Comparison of ENCODE assay signal across 8 mouse cellular contexts in the genomic region with DNA sequence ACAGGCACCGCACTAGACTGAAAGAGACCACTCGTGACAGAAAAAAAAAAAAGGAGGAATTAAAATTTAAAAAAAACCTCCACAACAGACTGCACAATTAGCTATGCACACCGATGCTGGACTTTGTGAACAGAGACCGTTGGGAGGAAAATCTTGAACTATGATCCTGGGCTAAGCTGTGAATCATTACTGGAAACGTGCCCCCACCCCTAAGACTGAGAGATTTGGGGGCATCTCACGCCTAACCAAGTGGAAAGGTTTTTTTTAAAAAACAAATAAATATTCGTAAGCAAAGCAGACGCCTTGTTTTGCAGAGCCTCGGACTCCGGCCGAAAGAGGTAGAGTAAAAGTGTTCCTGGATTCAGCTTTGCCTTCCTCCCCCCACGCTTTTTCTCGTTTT. TPM values are rescaled to one million over a fixed set of nuclear protein-coding genes. Genes with fewer than 3 reads are reported as not detected.
DNase-seq lines count a peak whose midpoint lies in the region; ATAC-seq and TF ChIP-seq lines count a peak whose summit lies in the region.

No protein-coding gene starts in this region.

- H3K4me2 ChIP-seq in heart, embryonic 12.5 days: peak overlapping the region; percentile 92
- peak overlapping the region; percentile 74 for H3K4me2 ChIP-seq in forebrain, postnatal 0 days (ENCODE audit: low read depth)
- H3K4me2 ChIP-seq in liver, embryonic 14.5 days (ENCODE audit: low read depth): peak overlapping the region; percentile 63

- H3K27ac ChIP-seq in heart, embryonic 12.5 days (ENCODE audit: poor library complexity, severe bottlenecking): no peak overlapping the region
- H3K27ac ChIP-seq in forebrain, postnatal 0 days (ENCODE audit: low read depth, low read length): peak overlapping the region; percentile 84
- H3K27ac ChIP-seq in liver, embryonic 14.5 days: no peak overlapping the region

- WGBS in heart, embryonic 12.5 days: 3% methylated on average over 13 of the region's 13 CpGs
- under 1% methylated on average over 13 of the region's 13 CpGs for WGBS in forebrain, postnatal 0 days
- WGBS in liver, embryonic 14.5 days (ENCODE audit: insufficient replicate concordance): 3% methylated on average over 13 of the region's 13 CpGs

- no peak for TF ChIP-seq CTCF in E14TG2a.4 (conservative IDR thresholded peaks at IDR 0.05; ENCODE audit: low read length)
- no peak for TF ChIP-seq CTCF in forebrain, postnatal 0 days (IDR thresholded peaks at IDR 0.05; ENCODE audit: low read depth)
- no peak for TF ChIP-seq CTCF in liver, embryonic 14.5 days (IDR thresholded peaks at IDR 0.05; ENCODE audit: low read depth)

- H3K4me3 ChIP-seq in heart, embryonic 12.5 days: peak overlapping the region; percentile 76
- H3K4me3 ChIP-seq in E14TG2a.4 (replicated peaks; ENCODE audit: low read length): peak overlapping the region; percentile 79
- H3K4me3 ChIP-seq in forebrain, postnatal 0 days (ENCODE audit: low read depth, low read length): peak overlapping the region; percentile 57
- H3K4me3 ChIP-seq in liver, embryonic 14.5 days (ENCODE audit: insufficient read depth in 1 of 2, low read depth in 2 of 2, low read length in 2 of 2): peak overlapping the region; percentile 36 to 39; a peak in 3 of 4 replicates

- H3K27me3 ChIP-seq in heart, embryonic 12.5 days (replicated peaks): peaks cover 20% of the 10 kb centered on the region
- H3K27me3 ChIP-seq in E14TG2a.4 (ENCODE audit: insufficient read depth, low read length): peaks cover 61% of the 10 kb centered on the region
- no peaks in the 10 kb centered on the region for H3K27me3 ChIP-seq in forebrain, postnatal 0 days (ENCODE audit: insufficient read depth, low read length)
- H3K27me3 ChIP-seq in liver, embryonic 14.5 days (ENCODE audit: control insufficient read depth, insufficient read depth, low read length): peaks cover 58% of the 10 kb centered on the region

- DNase-seq in heart, postnatal 14 days: no peak
- no peak for DNase-seq in forebrain, postnatal 0 days
- no peak for DNase-seq in liver, embryonic 14.5 days (ENCODE audit: low read depth in 3 of 3, low spot score in 3 of 3)
- no peak for DNase-seq in frontal cortex, postnatal 36 days (ENCODE audit: low spot score in 2 of 2)
- no peak for DNase-seq in right cerebral cortex, postnatal 4 days
- no peak for DNase-seq in thymus, postnatal 4 days

- ATAC-seq in heart, embryonic 12.5 days (ENCODE audit: insufficient number of reproducible peaks, low FRiP score): no peak
- ATAC-seq in forebrain, postnatal 0 days: no peak
- no peak for ATAC-seq in liver, embryonic 14.5 days (ENCODE audit: insufficient read depth)

- intact Hi-C loops in heart, postnatal 14 days (cut with DNase I): loop anchor here (5.0 kb wide), 1 partner anchor 1864 kb away; no protein-coding TSS in a partner anchor

- peaks cover 26% of the 10 kb centered on the region for H3K4me1 ChIP-seq in heart, embryonic 12.5 days (replicated peaks)
- H3K4me1 ChIP-seq in E14TG2a.4 (replicated peaks; ENCODE audit: low read depth, low read length): peaks cover 48% of the 10 kb centered on the region
- peaks cover 4% of the 10 kb centered on the region; the same call in 1 of the 2 replicates for H3K4me1 ChIP-seq in forebrain, postnatal 0 days (ENCODE audit: insufficient read depth)
- H3K4me1 ChIP-seq in liver, embryonic 14.5 days (replicated peaks; ENCODE audit: control insufficient read depth in 2 of 2, insufficient read depth in 2 of 2, low read length in 1 of 2): no peaks in the 10 kb centered on the region; a peak in 1 of 4 replicates

- no peaks in the 10 kb centered on the region for H3K9me3 ChIP-seq in heart, embryonic 12.5 days (replicated peaks)
- H3K9me3 ChIP-seq in E14TG2a.4 (ENCODE audit: low read length): no peaks in the 10 kb centered on the region
- no peaks in the 10 kb centered on the region for H3K9me3 ChIP-seq in forebrain, postnatal 0 days (ENCODE audit: low read length)
- H3K9me3 ChIP-seq in liver, embryonic 14.5 days (ENCODE audit: control insufficient read depth, low read length): no peaks in the 10 kb centered on the region

- no peak for TF ChIP-seq EP300 in liver, embryonic 14.5 days (IDR thresholded peaks at IDR 0.05; ENCODE audit: low read depth)

- H3K9ac ChIP-seq in heart, embryonic 12.5 days: peak overlapping the region; percentile 36
- H3K9ac ChIP-seq in forebrain, postnatal 0 days: peak overlapping the region; percentile 67
- H3K9ac ChIP-seq in liver, embryonic 14.5 days (replicated peaks): no peak overlapping the region

- H3K36me3 ChIP-seq in heart, embryonic 12.5 days: no peaks in the 10 kb centered on the region
- H3K36me3 ChIP-seq in E14TG2a.4 (ENCODE audit: insufficient read depth, low read length): no peaks in the 10 kb centered on the region
- H3K36me3 ChIP-seq in forebrain, postnatal 0 days (ENCODE audit: insufficient read depth): no peaks in the 10 kb centered on the region
- no peaks in the 10 kb centered on the region for H3K36me3 ChIP-seq in liver, embryonic 14.5 days (replicated peaks; ENCODE audit: control insufficient read depth, insufficient read depth, low read depth)

RNA-seq across cellular contexts. Expression of a gene that starts 0.4 kb away (rescaled TPM):
- polyA plus RNA-seq in heart, embryonic 12.5 days (2016; fragmentation: Nextera tagmentation; extraction: Ambion mirVana): 1.7 and 1.8 TPM in 2 replicates
- 10 to 100 TPM in 1 of 2 experiments, 1 to 10 TPM in 1; 9.6 to 10.2 TPM for total RNA-seq in heart, postnatal 14 days (2021)
- total RNA-seq in forebrain, postnatal 0 days (2014; rRNA removed): 36.9 and 57.3 TPM in 2 replicates
- polyA plus RNA-seq in forebrain, postnatal 0 days (2015; fragmentation: Nextera tagmentation; extraction: Ambion mirVana): 10.9 and 23.8 TPM in 2 replicates
- 0.21 and 0.28 TPM in 2 replicates for polyA plus RNA-seq in liver, embryonic 14.5 days (2012; rRNA removed)
- 0.57 and 0.73 TPM in 2 replicates for polyA plus RNA-seq in liver, embryonic 14.5 days (2014; fragmentation: Nextera tagmentation; extraction: Ambion mirVana)
